Mouse (Mus musculus): ENCODE data around the gene Nmt2. TPM values are rescaled to one million over a fixed set of nuclear protein-coding genes. Genes with fewer than 3 reads are reported as not detected.

Gene Nmt2
- polyA plus RNA-seq, 1 experiment: 3.5 TPM

GRCm38 (mm10) chr2:3361067-3361466, 77.1 kb downstream of the Nmt2 start:
- WGBS: 80% methylated on average over 3 of the region's 3 CpGs
- no peaks in the 10 kb centered on the region for H3K4me1 ChIP-seq (ENCODE audit: control insufficient read depth, insufficient read depth, insufficient read length)
- H3K4me3 ChIP-seq (ENCODE audit: extremely low read depth, insufficient read depth, insufficient read length): no peak overlapping the region
- no peaks in the 10 kb centered on the region for H3K36me3 ChIP-seq (ENCODE audit: control insufficient read depth, insufficient read depth, low read length)
- no peak overlapping the region for H3K27ac ChIP-seq (ENCODE audit: insufficient read depth, low read length)
- TF ChIP-seq POLR2A (IDR thresholded peaks at IDR 0.05; ENCODE audit: low read depth, low read length) (no peak), CTCF (IDR thresholded peaks at IDR 0.05; ENCODE audit: extremely low read depth, insufficient read depth, insufficient read length, insufficient replicate concordance) (no peak)
- H3K27me3 ChIP-seq (ENCODE audit: control insufficient read depth, insufficient read depth, low read length): no peaks in the 10 kb centered on the region
- DNase-seq (ENCODE audit: low read depth in 1 of 2, low spot score in 2 of 2): no peak

DNA sequence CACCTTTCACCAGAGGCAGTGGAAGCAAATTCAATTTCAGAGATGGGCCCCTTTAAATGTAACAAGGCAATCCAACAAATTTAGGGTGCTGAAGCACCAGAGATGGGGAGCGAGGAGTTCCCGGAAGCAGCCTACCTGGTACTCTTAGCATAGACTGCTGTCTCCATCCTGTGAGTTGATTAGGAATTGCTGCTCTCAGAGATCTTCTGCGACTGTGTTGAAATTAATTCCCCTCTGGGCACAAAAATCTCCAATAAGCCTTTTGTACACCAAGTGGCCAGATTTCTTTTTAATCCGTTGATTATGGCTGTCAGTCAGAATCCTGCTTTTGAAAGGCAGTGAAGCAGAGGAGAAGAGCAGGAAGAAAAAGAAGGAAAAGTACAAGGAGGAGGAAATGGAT, 81.1 kb downstream of the Nmt2 start:
- DNase-seq (ENCODE audit: low read depth in 1 of 2, low spot score in 2 of 2): no peak
- Histone ChIP-seq H3K36me3 (ENCODE audit: control insufficient read depth, insufficient read depth, low read length) (no peaks in the 10 kb centered on the region), H3K4me1 (ENCODE audit: control insufficient read depth, insufficient read depth, insufficient read length) (no peaks in the 10 kb centered on the region), H3K4me3 (ENCODE audit: extremely low read depth, insufficient read depth, insufficient read length) (no peak overlapping the region), H3K27me3 (ENCODE audit: control insufficient read depth, insufficient read depth, low read length) (no peaks in the 10 kb centered on the region), H3K27ac (ENCODE audit: insufficient read depth, low read length) (no peak overlapping the region)
- TF ChIP-seq POLR2A (IDR thresholded peaks at IDR 0.05; ENCODE audit: low read depth, low read length) (no peak), CTCF (IDR thresholded peaks at IDR 0.05; ENCODE audit: extremely low read depth, insufficient read depth, insufficient read length, insufficient replicate concordance) (no peak)
- 82% methylated on average over 4 of the region's 4 CpGs for WGBS

Other genes starting within 250 kb of the Nmt2 start
- 4.5 and 4.6 TPM in 2 replicates for gene Fam171a1, start 170.0 kb upstream of the Nmt2 start, polyA plus RNA-seq (2012; rRNA removed)
- gene Rpp38, start 48.4 kb downstream of the Nmt2 start, polyA plus RNA-seq (2012; rRNA removed): 1.9 and 2.3 TPM in 2 replicates
- not detected in 2 replicates for gene Acbd7, start 52.0 kb downstream of the Nmt2 start, polyA plus RNA-seq (2012; rRNA removed)
- not detected in 2 replicates for gene Olah, start 113.0 kb downstream of the Nmt2 start, polyA plus RNA-seq (2012; rRNA removed)
- gene Meig1, start 138.4 kb downstream of the Nmt2 start, polyA plus RNA-seq (2012; rRNA removed): not detected in 2 replicates
- 4.0 and 4.9 TPM in 2 replicates for gene Dclre1c, start 139.9 kb downstream of the Nmt2 start, polyA plus RNA-seq (2012; rRNA removed)
- gene Suv39h2, start 190.8 kb downstream of the Nmt2 start, polyA plus RNA-seq (2012; rRNA removed): 0.58 and 1.1 TPM in 2 replicates
- 1.4 and 1.5 TPM in 2 replicates for gene Gm45902, start 228.6 kb downstream of the Nmt2 start, polyA plus RNA-seq (2012; rRNA removed)
- gene Hspa14, start 228.6 kb downstream of the Nmt2 start, polyA plus RNA-seq (2012; rRNA removed): 22.0 and 23.0 TPM in 2 replicates
- gene Cdnf, start 228.8 kb downstream of the Nmt2 start, polyA plus RNA-seq (2012; rRNA removed): 0.22 and 0.35 TPM in 2 replicates

Data from spleen, adult 2 months (tissue).